Mouse (Mus musculus) embryonic facial prominence, embryonic 10.5 days (tissue): ENCODE data around the gene Pigo. TPM values are rescaled to one million over a fixed set of nuclear protein-coding genes. Genes with fewer than 3 reads are reported as not detected.

ENCODE experiments used
- DNase-seq: peaks from one replicate; pipeline ENCODE4 v3.0.0-alpha.2; 2017; ENCODE audit warnings: low spot score
- H3K27ac ChIP-seq: fragments of 300-500 bp; sonication (generic); replicated peaks from 2 replicates; pipeline ENCODE4 v1.5.1; 2016; ENCODE audit warnings: mild to moderate bottlenecking
- H3K27me3 ChIP-seq: fragments of 300-500 bp; sonication (generic); replicated peaks from 2 replicates; pipeline ENCODE4 v1.6.1; 2016; ENCODE audit warnings: low read depth, mild to moderate bottlenecking; ENCODE audit not compliant: poor library complexity, severe bottlenecking
- H3K36me3 ChIP-seq: fragments of 300-500 bp; sonication (generic); replicated peaks from 2 replicates; pipeline ENCODE4 v1.6.1; 2016; ENCODE audit warnings: mild to moderate bottlenecking, moderate library complexity
- H3K4me1 ChIP-seq: fragments of 300-500 bp; sonication (generic); 2 replicates; pipeline ENCODE4 v1.6.1; 2016
- H3K4me3 ChIP-seq: fragments of 300-500 bp; sonication (generic); 2 replicates; pipeline ENCODE4 v1.5.1; 2016; ENCODE audit warnings: mild to moderate bottlenecking, moderate library complexity
- H3K9me3 ChIP-seq: fragments of 300-500 bp; sonication (generic); 2 replicates; pipeline ENCODE4 v1.6.1; 2016; ENCODE audit warnings: mild to moderate bottlenecking
- WGBS: fragments of 180-500 bp; shearing (Covaris S2); methylation state at CpG from one replicate; pipeline ENCODE4 v1.1.7; 2016; 5-methylcytosine and 5-hydroxymethylcytosine counted together
- polyA plus RNA-seq: library from polyadenylated mRNA; unstranded; fragments of >200 nt; fragmentation: Nextera tagmentation; extraction: Ambion mirVana; gene quantifications from 2 replicates; pipeline ENCODE4 v1.2.1, GENCODE M21; 2016

The Pigo gene
- polyA plus RNA-seq, 1 experiment from 2014 or later: 27.3 TPM

- no peak for DNase-seq
- WGBS: 76% methylated on average over 4 of the region's 4 CpGs
- H3K27ac ChIP-seq: no peak overlapping the region
- no peaks in the 10 kb centered on the region for H3K4me1 ChIP-seq
- H3K9me3 ChIP-seq: no peaks in the 10 kb centered on the region
- H3K4me3 ChIP-seq: no peak overlapping the region
- peaks cover 28% of the 10 kb centered on the region for H3K36me3 ChIP-seq
- no peaks in the 10 kb centered on the region for H3K27me3 ChIP-seq
These were observed 52.7 kb downstream of the Pigo start for GRCm38 (mm10) chr4:42972952-42973351.

GRCm38 (mm10) chr4:42969304-42969703 lies 56.3 kb downstream of the Pigo start, which contains the start of gene 1700022I11Rik:
Gene 1700022I11Rik (plus strand): TSS chr4:42969604.
- Histone ChIP-seq H3K4me1 (peaks cover 8% of the 10 kb centered on the region), H3K36me3 (no peaks in the 10 kb centered on the region), H3K9me3 (no peaks in the 10 kb centered on the region), H3K27ac (no peak within 1 kb of the TSS), H3K27me3 (peaks cover 4% of the 10 kb centered on the region; the same call in 1 of the 2 replicates), H3K4me3 (no peak within 1 kb of the TSS)
- DNase-seq: no peak
- WGBS: 87% methylated on average over 4 of the region's 4 CpGs

Other genes starting within 250 kb of the Pigo start
- gene Fam205a1, start 171.9 kb downstream of the Pigo start, polyA plus RNA-seq: 0.05 TPM in 1 of 2 replicates, not detected in the other
- gene Gm12394, start 169.0 kb downstream of the Pigo start, polyA plus RNA-seq: 0.20 TPM in 1 of 2 replicates, not detected in the other
- gene Fam205c, start 151.6 kb downstream of the Pigo start, polyA plus RNA-seq: 0.15 and 0.25 TPM in 2 replicates
- 0.44 and 1.2 TPM in 2 replicates for gene Phf24, start 109.2 kb downstream of the Pigo start, polyA plus RNA-seq
- gene Dnajb5, start 76.0 kb downstream of the Pigo start, polyA plus RNA-seq: 10.3 and 10.9 TPM in 2 replicates
- gene 1700022I11Rik, start 56.2 kb downstream of the Pigo start, polyA plus RNA-seq: 0.54 and 0.76 TPM in 2 replicates
- 664 and 683 TPM in 2 replicates for gene Vcp, start 25.3 kb downstream of the Pigo start, polyA plus RNA-seq
- gene Fancg, start 15.3 kb downstream of the Pigo start, polyA plus RNA-seq: 25.3 and 26.0 TPM in 2 replicates
- gene Stoml2, start 5.9 kb upstream of the Pigo start, polyA plus RNA-seq: 467 and 485 TPM in 2 replicates
- gene Fam214b, start 20.4 kb upstream of the Pigo start, polyA plus RNA-seq: 13.1 and 14.3 TPM in 2 replicates
- gene Unc13b, start 33.1 kb upstream of the Pigo start, polyA plus RNA-seq: 4.8 and 6.6 TPM in 2 replicates
- 0.16 and 0.36 TPM in 2 replicates for gene Atp8b5, start 241.3 kb upstream of the Pigo start, polyA plus RNA-seq